Mouse (Mus musculus): Measurements from ENCODE around the gene Gm9603.
"Not testable (repeated sequence)": the region's sequence is repeated elsewhere in the genome, so short reads cannot be mapped to it uniquely, and the experiment has no call there.

Gene Gm9603

GRCm38 (mm10) chr14:5687357-5687756 is at the start of gene Gm9603:
Gene Gm9603, minus strand, starts transcription at chr14:5687457.
- DNase-seq (ENCODE audit: low spot score in 2 of 2), result not testable (repeated sequence)

- not testable (repeated sequence) for DNase-seq (ENCODE audit: low spot score in 2 of 2)
Measured at GRCm38 (mm10) chr14:5632928-5633327, 54.3 kb downstream of the Gm9603 start, which contains the start of gene Gm8265. Gene Gm8265, minus strand, starts transcription at chr14:5633028.
